Mouse (Mus musculus) intestine, postnatal 0 days (tissue): ENCODE measurements around the gene Sec23a. TPM values are rescaled to one million over a fixed set of nuclear protein-coding genes. Genes with fewer than 3 reads are reported as not detected.
"Not testable (repeated sequence)": the region's sequence is repeated elsewhere in the genome, so short reads cannot be mapped to it uniquely, and the experiment has no call there.

ENCODE experiments used
- ATAC-seq: fragments of 200-750 bp; cut with Nextera tagmentation; 2 replicates; pipeline ENCODE4 v1.8.0; 2017; ENCODE audit warnings: mild to moderate bottlenecking, moderate TSS enrichment, moderate library complexity
- H3K27ac ChIP-seq: fragments of 300-500 bp; sonication (generic); 2 replicates; pipeline ENCODE4 v1.5.1; 2014; ENCODE audit warnings: mild to moderate bottlenecking, low read depth, low read length, moderate library complexity
- H3K27me3 ChIP-seq: fragments of 300-500 bp; sonication (generic); replicated peaks from 2 replicates; pipeline ENCODE4 v1.6.1; 2014; ENCODE audit warnings: low read length, mixed read lengths; ENCODE audit not compliant: control insufficient read depth, insufficient read depth
- H3K36me3 ChIP-seq: fragments of 300-500 bp; sonication (generic); 2 replicates; pipeline ENCODE4 v1.6.1; 2014; ENCODE audit warnings: mild to moderate bottlenecking, moderate library complexity; ENCODE audit not compliant: control insufficient read depth, insufficient read depth
- H3K4me1 ChIP-seq: fragments of 300-500 bp; sonication (generic); replicated peaks from 2 replicates; pipeline ENCODE4 v1.6.1; 2014; ENCODE audit warnings: antibody characterized with exemption, low read length, mixed read lengths; ENCODE audit not compliant: control insufficient read depth, insufficient read depth
- H3K4me2 ChIP-seq: fragments of 300-500 bp; sonication (generic); replicated peaks from 2 replicates; pipeline ENCODE4 v1.6.1; 2014; ENCODE audit warnings: low read depth, mild to moderate bottlenecking, moderate library complexity
- H3K4me3 ChIP-seq: fragments of 300-500 bp; sonication (generic); 2 replicates; pipeline ENCODE4 v1.5.1; 2014; ENCODE audit warnings: low read depth, low read length
- H3K9ac ChIP-seq: fragments of 300-500 bp; sonication (generic); 2 replicates; pipeline ENCODE4 v1.6.1; 2014; ENCODE audit warnings: mild to moderate bottlenecking, low read depth, low read length
- H3K9me3 ChIP-seq: fragments of 300-500 bp; sonication (generic); 2 replicates; pipeline ENCODE4 v1.6.1; 2016; ENCODE audit warnings: mixed run types; ENCODE audit not compliant: control insufficient read depth
- CTCF ChIP-seq: sonication (generic); IDR thresholded peaks from 2 replicates; pipeline ENCODE4 v1.5.1; 2016; ENCODE audit warnings: low read depth, mild to moderate bottlenecking, control low read depth, antibody characterized with exemption, moderate library complexity
- WGBS: fragments of 180-500 bp; shearing (Covaris S2); extraction: QIAGEN DNeasy Blood & Tissue Kit; methylation state at CpG from one replicate; pipeline ENCODE4 v1.1.7; 2014; 5-methylcytosine and 5-hydroxymethylcytosine counted together
- polyA plus RNA-seq: library from polyadenylated mRNA; unstranded; fragments of >200 nt; fragmentation: Nextera tagmentation; extraction: Ambion mirVana; gene quantifications from 2 replicates; pipeline ENCODE4 v1.2.1, GENCODE M21; 2015

Gene Sec23a
- polyA plus RNA-seq, 1 experiment from 2014 or later, result 120 TPM

- no peaks in the 10 kb centered on the region for H3K9me3 ChIP-seq
- H3K4me1 ChIP-seq, result 0 out of 2 replicates have a peak, but pooled peaks cover 3% of the 10 kb centered on the region
- peak overlapping the region; percentile 55 for H3K9ac ChIP-seq
- TF ChIP-seq CTCF, result no peak
- no peak for ATAC-seq
- peak overlapping the region; percentile 78 for H3K27ac ChIP-seq
- peak overlapping the region; percentile 72 for H3K4me3 ChIP-seq
- no peaks in the 10 kb centered on the region for H3K27me3 ChIP-seq
- H3K36me3 ChIP-seq, result 0 out of 2 replicates have a peak, but pooled peaks cover 12% of the 10 kb centered on the region
- H3K4me2 ChIP-seq, result peak overlapping the region; percentile 72
- WGBS, result 1% methylated on average over 7 of the region's 7 CpGs
Observed at GRCm38 (mm10) chr12:59012710-59013091, 884 bp upstream of the Sec23a start.

GRCm38 (mm10) chr12:59011275-59011843 is 458 bp downstream of the Sec23a start:
- H3K9me3 ChIP-seq, result no peaks in the 10 kb centered on the region
- TF ChIP-seq CTCF, result no peak
- peak overlapping the region; percentile 96 for H3K27ac ChIP-seq
- peak overlapping the region; percentile 72 for H3K4me3 ChIP-seq
- under 1% methylated on average over 25 of the region's 25 CpGs for WGBS
- peak overlapping the region; percentile 72 for H3K4me2 ChIP-seq
- H3K27me3 ChIP-seq, result no peaks in the 10 kb centered on the region
- peak; percentile 83 for ATAC-seq
- peak overlapping the region; percentile 78 for H3K9ac ChIP-seq
- peaks cover 16% of the 10 kb centered on the region for H3K36me3 ChIP-seq
- 0 out of 2 replicates have a peak, but pooled peaks cover 3% of the 10 kb centered on the region for H3K4me1 ChIP-seq

GRCm38 (mm10) chr12:59010482-59010881 is 1.3 kb downstream of the Sec23a start:
- 48% methylated on average over 2 of the region's 2 CpGs for WGBS
- Histone ChIP-seq H3K9ac (no peak overlapping the region), H3K4me2 (peak overlapping the region; percentile 72), H3K36me3 (peaks cover 19% of the 10 kb centered on the region), H3K27ac (peak overlapping the region; percentile 96; the same call in 1 of the 2 replicates), H3K27me3 (no peaks in the 10 kb centered on the region), H3K4me3 (peak overlapping the region; percentile 72), H3K9me3 (no peaks in the 10 kb centered on the region), H3K4me1 (0 out of 2 replicates have a peak, but pooled peaks cover 3% of the 10 kb centered on the region)
- no peak for ATAC-seq
- TF ChIP-seq CTCF, result peak; percentile 61

- Histone ChIP-seq H3K36me3 (peaks cover 80% of the 10 kb centered on the region), H3K27me3 (no peaks in the 10 kb centered on the region), H3K9ac (no peak overlapping the region), H3K4me1 (no peaks in the 10 kb centered on the region), H3K4me2 (no peak overlapping the region), H3K27ac (no peak overlapping the region), H3K4me3 (no peak overlapping the region), H3K9me3 (no peaks in the 10 kb centered on the region)
- TF ChIP-seq CTCF, result no peak
- ATAC-seq, result no peak
- 91% methylated on average over 3 of the region's 3 CpGs for WGBS
Observed at GRCm38 (mm10) chr12:58985766-58986165, 26.1 kb downstream of the Sec23a start.

- not testable (repeated sequence) for H3K9ac ChIP-seq, H3K9me3 ChIP-seq, H3K4me2 ChIP-seq, H3K4me3 ChIP-seq, ATAC-seq, H3K27ac ChIP-seq, H3K4me1 ChIP-seq, H3K27me3 ChIP-seq
- WGBS, result 58% methylated on average over 6 of the region's 6 CpGs
- peaks cover 79% of the 10 kb centered on the region for H3K36me3 ChIP-seq
Observed at GRCm38 (mm10) chr12:58981178-58981661, 30.6 kb downstream of the Sec23a start.

- no peak for ATAC-seq
- TF ChIP-seq CTCF, result peak; percentile 46
- Histone ChIP-seq H3K9ac (no peak overlapping the region), H3K4me1 (no peaks in the 10 kb centered on the region), H3K27me3 (no peaks in the 10 kb centered on the region), H3K4me3 (no peak overlapping the region), H3K36me3 (peaks cover 60% of the 10 kb centered on the region), H3K4me2 (no peak overlapping the region), H3K9me3 (no peaks in the 10 kb centered on the region), H3K27ac (no peak overlapping the region)
- 78% methylated on average over 2 of the region's 2 CpGs for WGBS
Observed at GRCm38 (mm10) chr12:58976966-58977365, 34.9 kb downstream of the Sec23a start.

GRCm38 (mm10) chr12:58964583-58964982 is 47.2 kb downstream of the Sec23a start:
- H3K36me3 ChIP-seq, result peaks cover 71% of the 10 kb centered on the region
- no peaks in the 10 kb centered on the region for H3K4me1 ChIP-seq
- no peak overlapping the region for H3K9ac ChIP-seq
- no peaks in the 10 kb centered on the region for H3K9me3 ChIP-seq
- no peak overlapping the region for H3K27ac ChIP-seq
- H3K4me3 ChIP-seq, result no peak overlapping the region
- 66% methylated on average over 4 of the region's 4 CpGs for WGBS
- no peak overlapping the region for H3K4me2 ChIP-seq
- TF ChIP-seq CTCF, result peak; percentile 78
- ATAC-seq, result no peak
- H3K27me3 ChIP-seq, result no peaks in the 10 kb centered on the region
